Mouse (Mus musculus): ENCODE measurements around the gene Tmem198b. TPM values are rescaled to one million over a fixed set of nuclear protein-coding genes. Genes with fewer than 3 reads are reported as not detected.
"Not testable (repeated sequence)": the region's sequence is repeated elsewhere in the genome, so short reads cannot be mapped to it uniquely, and the experiment has no call there.

The Tmem198b gene
- polyA plus RNA-seq, 1 experiment from 2014 or later, result 15.9 TPM

GRCm38 (mm10) chr10:128823821-128824220 lies 19.7 kb upstream of the Tmem198b start:
- Histone ChIP-seq H3K4me3 (ENCODE audit: low read length) (no peak overlapping the region), H3K4me1 (ENCODE audit: control insufficient read depth, insufficient read depth, low read length) (peaks cover 7% of the 10 kb centered on the region), H3K9me3 (ENCODE audit: control insufficient read depth, low read length) (no peaks in the 10 kb centered on the region), H3K27ac (ENCODE audit: low read depth, low read length) (no peak overlapping the region), H3K36me3 (ENCODE audit: control insufficient read depth, insufficient read depth, low read length) (peaks cover 22% of the 10 kb centered on the region), H3K4me2 (replicated peaks; ENCODE audit: low read depth, low read length) (no peak overlapping the region), H3K9ac (ENCODE audit: low read depth, low read length) (no peak overlapping the region), H3K27me3 (ENCODE audit: control insufficient read depth, insufficient read depth, low read length) (no peaks in the 10 kb centered on the region)
- ATAC-seq (ENCODE audit: low FRiP score, low TSS enrichment), result no peak
- 97% methylated on average over 9 of the region's 9 CpGs for WGBS

GRCm38 (mm10) chr10:128823087-128823486 lies 18.9 kb upstream of the Tmem198b start:
- not testable (repeated sequence) for H3K27ac ChIP-seq (ENCODE audit: low read depth, low read length); H3K27me3 ChIP-seq (ENCODE audit: control insufficient read depth, insufficient read depth, low read length); ATAC-seq (ENCODE audit: low FRiP score, low TSS enrichment); H3K9me3 ChIP-seq (ENCODE audit: control insufficient read depth, low read length); H3K4me1 ChIP-seq (ENCODE audit: control insufficient read depth, insufficient read depth, low read length); H3K9ac ChIP-seq (ENCODE audit: low read depth, low read length)
- 88% methylated on average over 4 of the region's 4 CpGs for WGBS
- Histone ChIP-seq H3K36me3 (ENCODE audit: control insufficient read depth, insufficient read depth, low read length) (peaks cover 28% of the 10 kb centered on the region), H3K4me3 (ENCODE audit: low read length) (peak overlapping the region; percentile 90; the same call in 1 of the 2 replicates), H3K4me2 (replicated peaks; ENCODE audit: low read depth, low read length) (peak overlapping the region; percentile 88)

GRCm38 (mm10) chr10:128822135-128822534 lies 18.0 kb upstream of the Tmem198b start:
- Histone ChIP-seq H3K4me1 (ENCODE audit: control insufficient read depth, insufficient read depth, low read length) (peaks cover 7% of the 10 kb centered on the region), H3K4me2 (replicated peaks; ENCODE audit: low read depth, low read length) (peak overlapping the region; percentile 88), H3K27ac (ENCODE audit: low read depth, low read length) (peak overlapping the region; percentile 56; the same call in 1 of the 2 replicates), H3K4me3 (ENCODE audit: low read length) (peak overlapping the region; percentile 90), H3K9ac (ENCODE audit: low read depth, low read length) (peak overlapping the region; percentile 80), H3K27me3 (ENCODE audit: control insufficient read depth, insufficient read depth, low read length) (no peaks in the 10 kb centered on the region), H3K36me3 (ENCODE audit: control insufficient read depth, insufficient read depth, low read length) (peaks cover 37% of the 10 kb centered on the region), H3K9me3 (ENCODE audit: control insufficient read depth, low read length) (no peaks in the 10 kb centered on the region)
- WGBS, result 2% methylated on average over 13 of the region's 13 CpGs
- ATAC-seq (ENCODE audit: low FRiP score, low TSS enrichment), result peak; percentile 0; the same call in 1 of the 2 replicates

GRCm38 (mm10) chr10:128821358-128822056 lies 17.3 kb upstream of the Tmem198b start, which contains the start of gene Ormdl2:
Ormdl2 (minus strand) TSS chr10:128821645.
- Histone ChIP-seq H3K9ac (ENCODE audit: low read depth, low read length) (peak within 1 kb of the TSS; percentile 80), H3K9me3 (ENCODE audit: control insufficient read depth, low read length) (no peaks in the 10 kb centered on the region), H3K36me3 (ENCODE audit: control insufficient read depth, insufficient read depth, low read length) (peaks cover 41% of the 10 kb centered on the region), H3K27me3 (ENCODE audit: control insufficient read depth, insufficient read depth, low read length) (no peaks in the 10 kb centered on the region), H3K27ac (ENCODE audit: low read depth, low read length) (peak within 1 kb of the TSS; percentile 56; the same call in 1 of the 2 replicates), H3K4me3 (ENCODE audit: low read length) (peak within 1 kb of the TSS; percentile 90), H3K4me1 (ENCODE audit: control insufficient read depth, insufficient read depth, low read length) (peaks cover 7% of the 10 kb centered on the region), H3K4me2 (replicated peaks; ENCODE audit: low read depth, low read length) (peak within 1 kb of the TSS; percentile 88)
- under 1% methylated on average over 46 of the region's 46 CpGs for WGBS
- peak; percentile 100 for ATAC-seq (ENCODE audit: low FRiP score, low TSS enrichment)

GRCm38 (mm10) chr10:128820217-128820616 lies 16.0 kb upstream of the Tmem198b start:
- H3K27ac ChIP-seq (ENCODE audit: low read depth, low read length), result no peak overlapping the region
- ATAC-seq (ENCODE audit: low FRiP score, low TSS enrichment), result no peak
- no peak overlapping the region for H3K4me3 ChIP-seq (ENCODE audit: low read length)
- H3K9me3 ChIP-seq (ENCODE audit: control insufficient read depth, low read length), result no peaks in the 10 kb centered on the region
- no peak overlapping the region for H3K4me2 ChIP-seq (replicated peaks; ENCODE audit: low read depth, low read length)
- no peaks in the 10 kb centered on the region for H3K27me3 ChIP-seq (ENCODE audit: control insufficient read depth, insufficient read depth, low read length)
- H3K36me3 ChIP-seq (ENCODE audit: control insufficient read depth, insufficient read depth, low read length), result peaks cover 51% of the 10 kb centered on the region
- 89% methylated on average over 4 of the region's 4 CpGs for WGBS
- H3K9ac ChIP-seq (ENCODE audit: low read depth, low read length), result no peak overlapping the region
- peaks cover 7% of the 10 kb centered on the region for H3K4me1 ChIP-seq (ENCODE audit: control insufficient read depth, insufficient read depth, low read length)

- H3K36me3 ChIP-seq (ENCODE audit: control insufficient read depth, insufficient read depth, low read length), result peaks cover 66% of the 10 kb centered on the region
Observed at GRCm38 (mm10) chr10:128817033-128817432, 12.9 kb upstream of the Tmem198b start, which contains the start of gene Sarnp. Sarnp (plus strand) TSS chr10:128817333.

GRCm38 (mm10) chr10:128807018-128807417 lies 2.8 kb upstream of the Tmem198b start:
- 88% methylated on average over 8 of the region's 8 CpGs for WGBS
- Histone ChIP-seq H3K4me2 (replicated peaks; ENCODE audit: low read depth, low read length) (peak overlapping the region; percentile 59), H3K27ac (ENCODE audit: low read depth, low read length) (no peak overlapping the region), H3K27me3 (ENCODE audit: control insufficient read depth, insufficient read depth, low read length) (no peaks in the 10 kb centered on the region), H3K9ac (ENCODE audit: low read depth, low read length) (peak overlapping the region; percentile 83), H3K9me3 (ENCODE audit: control insufficient read depth, low read length) (no peaks in the 10 kb centered on the region), H3K4me1 (ENCODE audit: control insufficient read depth, insufficient read depth, low read length) (peaks cover 36% of the 10 kb centered on the region), H3K36me3 (ENCODE audit: control insufficient read depth, insufficient read depth, low read length) (peaks cover 7% of the 10 kb centered on the region; the same call in 1 of the 2 replicates), H3K4me3 (ENCODE audit: low read length) (peak overlapping the region; percentile 85)
- no peak for ATAC-seq (ENCODE audit: low FRiP score, low TSS enrichment)

More at GRCm38 (mm10) chr10:128817033-128817432, 12.9 kb upstream of the Tmem198b start, which contains the start of gene Sarnp:
- Histone ChIP-seq H3K4me1 (ENCODE audit: control insufficient read depth, insufficient read depth, low read length) (no peaks in the 10 kb centered on the region), H3K4me2 (replicated peaks; ENCODE audit: low read depth, low read length) (no peak within 1 kb of the TSS), H3K9ac (ENCODE audit: low read depth, low read length) (no peak within 1 kb of the TSS), H3K27me3 (ENCODE audit: control insufficient read depth, insufficient read depth, low read length) (no peaks in the 10 kb centered on the region), H3K9me3 (ENCODE audit: control insufficient read depth, low read length) (no peaks in the 10 kb centered on the region), H3K27ac (ENCODE audit: low read depth, low read length) (no peak within 1 kb of the TSS), H3K4me3 (ENCODE audit: low read length) (no peak within 1 kb of the TSS)
- no peak for ATAC-seq (ENCODE audit: low FRiP score, low TSS enrichment)
- 86% methylated on average over 13 of the region's 13 CpGs for WGBS

- peak overlapping the region; percentile 83 for H3K9ac ChIP-seq (ENCODE audit: low read depth, low read length)
- H3K27ac ChIP-seq (ENCODE audit: low read depth, low read length), result peak overlapping the region; percentile 98; the same call in 1 of the 2 replicates
- no peaks in the 10 kb centered on the region for H3K9me3 ChIP-seq (ENCODE audit: control insufficient read depth, low read length)
- H3K4me3 ChIP-seq (ENCODE audit: low read length), result peak overlapping the region; percentile 85
- H3K36me3 ChIP-seq (ENCODE audit: control insufficient read depth, insufficient read depth, low read length), result peaks cover 16% of the 10 kb centered on the region; the same call in 1 of the 2 replicates
- H3K4me1 ChIP-seq (ENCODE audit: control insufficient read depth, insufficient read depth, low read length), result peaks cover 36% of the 10 kb centered on the region
- ATAC-seq (ENCODE audit: low FRiP score, low TSS enrichment), result no peak
- WGBS, result 56% methylated on average over 6 of the region's 6 CpGs
- peak overlapping the region; percentile 59 for H3K4me2 ChIP-seq (replicated peaks; ENCODE audit: low read depth, low read length)
- H3K27me3 ChIP-seq (ENCODE audit: control insufficient read depth, insufficient read depth, low read length), result no peaks in the 10 kb centered on the region
Observed at GRCm38 (mm10) chr10:128806086-128806485, 1.9 kb upstream of the Tmem198b start.

Data from kidney, embryonic 14.5 days (tissue).